Mouse (Mus musculus) MEL (cell line): Measurements from ENCODE around the gene Cbwd1. TPM values are rescaled to one million over a fixed set of nuclear protein-coding genes. Genes with fewer than 3 reads are reported as not detected.

Experiments used
- DNase-seq: peaks from one replicate; pipeline ENCODE4 v3.0.0; 2011; ENCODE audit warnings: low read depth, low spot score
- H3K27ac ChIP-seq: 2 replicates; pipeline ENCODE4 v1.5.1; 2012; ENCODE audit warnings: low read depth, mild to moderate bottlenecking, control low read depth, low read length, moderate library complexity; ENCODE audit not compliant: control insufficient read depth
- H3K27me3 ChIP-seq, 2 experiments: fragments of 150-350 bp in 1 of 2; sonication (generic) in 1 of 2; 2 replicates each; pipeline ENCODE4 v1.6.1; 2012; ENCODE audit warnings: low read length in 2 of 2, mild to moderate bottlenecking in 2 of 2, improper control_type of control experiment in 1 of 2, moderate library complexity in 1 of 2; ENCODE audit not compliant: insufficient read depth in 2 of 2, control insufficient read depth in 1 of 2
- H3K36me3 ChIP-seq, 2 experiments: 2 replicates each; pipeline ENCODE4 v1.6.1; 2012 to 2014; ENCODE audit warnings: low read length in 2 of 2, improper control_type of control experiment in 1 of 2, inconsistent platforms in 1 of 2, mild to moderate bottlenecking in 1 of 2; ENCODE audit not compliant: insufficient read depth in 2 of 2, control insufficient read depth in 1 of 2
- H3K4me1 ChIP-seq, 2 experiments: fragments of 150-350 bp in 1 of 2; sonication (generic) in 1 of 2; 2 replicates each; pipeline ENCODE4 v1.6.1; 2012; ENCODE audit warnings: low read length in 2 of 2, improper control_type of control experiment in 1 of 2, mild to moderate bottlenecking in 1 of 2; ENCODE audit not compliant: insufficient read depth in 2 of 2, control insufficient read depth in 1 of 2
- H3K4me3 ChIP-seq, 2 experiments: fragments of 150-350 bp in 1 of 2; sonication (generic) in 1 of 2; 2 replicates each; pipeline ENCODE4 v1.5.1; 2012; ENCODE audit warnings: low read depth in 2 of 2, low read length in 2 of 2, mild to moderate bottlenecking in 2 of 2, moderate library complexity in 2 of 2, control low read depth in 1 of 2, improper control_type of control experiment in 1 of 2; ENCODE audit not compliant: control insufficient read depth in 1 of 2, insufficient read depth in 1 of 2
- H3K79me2 ChIP-seq: 2 replicates; pipeline ENCODE4 v1.6.1; 2012; ENCODE audit warnings: mild to moderate bottlenecking, low read length, moderate library complexity; ENCODE audit not compliant: control insufficient read depth, poor library complexity, insufficient read depth
- H3K9ac ChIP-seq: 2 replicates; pipeline ENCODE4 v1.6.1; 2012; ENCODE audit warnings: low read depth, mild to moderate bottlenecking, control low read depth, low read length, moderate library complexity; ENCODE audit not compliant: control insufficient read depth, poor library complexity, severe bottlenecking
- H3K9me3 ChIP-seq: fragments of 150-350 bp; sonication (generic); replicated peaks from 2 replicates; pipeline ENCODE4 v1.6.1; 2012; ENCODE audit warnings: mild to moderate bottlenecking, low read length, improper control_type of control experiment, moderate library complexity; ENCODE audit not compliant: insufficient read depth
- BHLHE40 ChIP-seq: IDR thresholded peaks from 2 replicates; pipeline ENCODE4 v1.6.1; 2012; ENCODE audit warnings: low read depth, mild to moderate bottlenecking, inconsistent platforms, low read length, improper control_type of control experiment, borderline replicate concordance
- CHD2 ChIP-seq: IDR thresholded peaks from 2 replicates; pipeline ENCODE4 v1.6.1; 2011; ENCODE audit warnings: low read length, improper control_type of control experiment
- E2F4 ChIP-seq: IDR thresholded peaks from 2 replicates; pipeline ENCODE4 v1.6.1; 2011; ENCODE audit warnings: low read depth, low read length, improper control_type of control experiment, borderline replicate concordance
- ELF1 ChIP-seq: IDR thresholded peaks from 2 replicates; pipeline ENCODE4 v1.6.1; 2014; ENCODE audit warnings: low read depth, mild to moderate bottlenecking, inconsistent platforms, low read length, improper control_type of control experiment, moderate library complexity
- GABPA ChIP-seq: IDR thresholded peaks from 2 replicates; pipeline ENCODE4 v1.6.1; 2012; ENCODE audit warnings: low read depth, mild to moderate bottlenecking, inconsistent platforms, low read length, improper control_type of control experiment, moderate library complexity
- GATA1 ChIP-seq: IDR thresholded peaks from 2 replicates; pipeline ENCODE4 v1.6.1; 2011; ENCODE audit warnings: low read depth, low read length, improper control_type of control experiment
- JUND ChIP-seq: IDR thresholded peaks from 2 replicates; pipeline ENCODE4 v1.6.1; 2011; ENCODE audit warnings: low read depth, mild to moderate bottlenecking, improper control_type of control experiment, low read length
- KAT2A ChIP-seq: conservative IDR thresholded peaks from 2 replicates; pipeline ENCODE4 v1.6.1; 2012; ENCODE audit warnings: low read depth, low read length, improper control_type of control experiment, inconsistent platforms
- MAFK ChIP-seq: IDR thresholded peaks from 2 replicates; pipeline ENCODE4 v1.6.1; 2011; ENCODE audit warnings: low read depth, mild to moderate bottlenecking, low read length, improper control_type of control experiment, borderline replicate concordance
- MAX ChIP-seq: IDR thresholded peaks from 2 replicates; pipeline ENCODE4 v1.6.1; 2011; ENCODE audit warnings: low read length, improper control_type of control experiment
- MEF2A ChIP-seq: IDR thresholded peaks from 2 replicates; pipeline ENCODE4 v1.6.1; 2014; ENCODE audit warnings: low read depth, mild to moderate bottlenecking, inconsistent platforms, low read length, improper control_type of control experiment; ENCODE audit not compliant: poor library complexity, insufficient replicate concordance, severe bottlenecking; ENCODE audit errors: extremely low read depth
- MXI1 ChIP-seq: IDR thresholded peaks from 2 replicates; pipeline ENCODE4 v1.6.1; 2011; ENCODE audit warnings: mild to moderate bottlenecking, low read depth, low read length, improper control_type of control experiment
- POLR2A ChIP-seq, 2 experiments: IDR thresholded peaks; 2 replicates each; pipeline ENCODE4 v1.6.1; 2011 to 2012; ENCODE audit warnings: low read length in 2 of 2, mild to moderate bottlenecking in 2 of 2, control low read depth in 1 of 2, improper control_type of control experiment in 1 of 2, low read depth in 1 of 2, moderate library complexity in 1 of 2; ENCODE audit not compliant: control insufficient read depth in 1 of 2, insufficient read depth in 1 of 2, poor library complexity in 1 of 2
- POLR2AphosphoS2 ChIP-seq: IDR thresholded peaks from 2 replicates; pipeline ENCODE4 v1.6.1; 2011; ENCODE audit warnings: low read length, improper control_type of control experiment
- POLR2AphosphoS5 ChIP-seq: IDR thresholded peaks from 2 replicates; pipeline ENCODE4 v1.6.1; 2012; ENCODE audit warnings: low read depth, borderline replicate concordance, mild to moderate bottlenecking, inconsistent platforms, low read length, moderate library complexity, mixed read lengths
- RAD21 ChIP-seq: IDR thresholded peaks from 2 replicates; pipeline ENCODE4 v1.6.1; 2011; ENCODE audit warnings: mild to moderate bottlenecking, low read depth, low read length, improper control_type of control experiment
- SIN3A ChIP-seq: IDR thresholded peaks from 2 replicates; pipeline ENCODE4 v1.6.1; 2012; ENCODE audit warnings: low read length, improper control_type of control experiment, inconsistent platforms
- TAL1 ChIP-seq: IDR thresholded peaks from 2 replicates; pipeline ENCODE4 v1.6.1; 2012; ENCODE audit warnings: mild to moderate bottlenecking, inconsistent platforms, low read length, moderate library complexity, mixed read lengths
- TBP ChIP-seq: IDR thresholded peaks from 2 replicates; pipeline ENCODE4 v1.8.0; 2011; ENCODE audit warnings: low read depth, low read length, improper control_type of control experiment
- ZNF384 ChIP-seq: IDR thresholded peaks from 2 replicates; pipeline ENCODE4 v1.6.1; 2012; ENCODE audit warnings: low read depth, mild to moderate bottlenecking, inconsistent platforms, low read length, improper control_type of control experiment
- polyA plus RNA-seq, 2 experiments: library from polyadenylated mRNA; stranded (reverse) in 1 of 2; unstranded in 1 of 2; fragments of >175 nt in 1 of 2; fragments of >200 nt in 1 of 2; gene quantifications; 2 replicates each; pipeline versions ENCODE4 v1.2.1 to v1.2.4; 2012; ENCODE audit warnings: low replicate concordance in 2 of 2, low read depth in 1 of 2; ENCODE audit not compliant: insufficient read length in 2 of 2, insufficient read depth in 1 of 2, missing spikeins in 1 of 2
- total RNA-seq: library from RNA; depleted of rRNA; stranded (reverse); fragments of 300-350 nt; gene quantifications from 2 replicates; pipeline ENCODE4 v1.2.3, GENCODE M21; 2012

The Cbwd1 gene
- total and polyA plus RNA-seq, 3 experiments: 14.2 to 24.0 TPM; not detected in 1

DNA sequence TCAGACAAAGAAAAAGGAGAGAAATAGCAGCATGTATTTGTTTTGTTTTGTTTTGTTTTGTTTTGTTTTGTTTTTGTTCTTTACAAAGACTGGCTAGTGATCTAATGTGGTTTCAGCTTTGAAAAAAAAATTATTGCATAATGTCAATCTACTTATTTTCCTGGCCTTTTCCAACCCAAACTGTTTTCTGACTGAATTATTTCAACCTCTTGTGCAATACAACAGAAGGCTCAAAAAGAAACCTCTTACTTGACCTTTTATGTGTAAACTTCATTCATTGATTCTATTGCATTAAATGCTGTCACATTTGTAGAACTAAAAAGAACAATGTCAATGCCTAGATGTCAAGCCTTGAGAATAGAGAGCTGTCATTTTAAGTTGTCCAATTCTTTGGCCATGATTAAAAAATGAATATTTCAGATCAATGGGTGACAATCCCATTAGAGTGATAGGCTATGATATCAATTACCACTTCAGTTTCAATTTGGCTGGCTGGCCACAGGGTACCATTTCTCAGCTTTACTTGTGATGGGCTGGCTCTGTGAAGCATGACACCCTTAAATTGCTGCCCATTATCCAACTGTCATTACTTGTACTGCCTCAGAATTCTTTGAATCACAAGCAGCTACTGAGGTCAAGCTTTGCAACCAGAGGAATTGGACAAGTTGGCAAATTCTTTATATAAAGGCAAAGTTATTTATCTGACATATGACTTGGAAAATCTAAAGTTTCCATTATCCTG, 15.7 kb downstream of the Cbwd1 start:
- H3K27me3 ChIP-seq: no peaks in the 10 kb centered on the region
- H3K27ac ChIP-seq: no peak overlapping the region
- no peaks in the 10 kb centered on the region for H3K79me2 ChIP-seq
- no peak overlapping the region for H3K4me3 ChIP-seq
- H3K4me1 ChIP-seq: no peaks in the 10 kb centered on the region
- peaks cover 0 to 3% of the 10 kb centered on the region in 2 experiments; a peak in 1 of 4 replicates for H3K36me3 ChIP-seq
- no peak overlapping the region for H3K9ac ChIP-seq
- no peaks in the 10 kb centered on the region for H3K9me3 ChIP-seq
- no peak for TF ChIP-seq POLR2A (IDR thresholded peaks at IDR 0.05; ENCODE audit: control insufficient read depth in 1 of 2, insufficient read depth in 1 of 2, low read depth in 1 of 2, low read length in 2 of 2, poor library complexity in 1 of 2)
- TF ChIP-seq MAX: no peak
- no peak for TF ChIP-seq BHLHE40
- no peak for TF ChIP-seq E2F4
- TF ChIP-seq KAT2A: no peak
- TF ChIP-seq CHD2: no peak
- no peak for TF ChIP-seq SIN3A
- no peak for TF ChIP-seq MXI1
- TF ChIP-seq TBP: no peak
- TF ChIP-seq ZNF384: no peak
- no peak for TF ChIP-seq GATA1
- no peak for TF ChIP-seq ELF1
- TF ChIP-seq TAL1: no peak
- TF ChIP-seq RAD21: no peak
- no peak for TF ChIP-seq POLR2AphosphoS2
- TF ChIP-seq JUND: no peak
- no peak for TF ChIP-seq POLR2AphosphoS5
- DNase-seq: no peak

DNA sequence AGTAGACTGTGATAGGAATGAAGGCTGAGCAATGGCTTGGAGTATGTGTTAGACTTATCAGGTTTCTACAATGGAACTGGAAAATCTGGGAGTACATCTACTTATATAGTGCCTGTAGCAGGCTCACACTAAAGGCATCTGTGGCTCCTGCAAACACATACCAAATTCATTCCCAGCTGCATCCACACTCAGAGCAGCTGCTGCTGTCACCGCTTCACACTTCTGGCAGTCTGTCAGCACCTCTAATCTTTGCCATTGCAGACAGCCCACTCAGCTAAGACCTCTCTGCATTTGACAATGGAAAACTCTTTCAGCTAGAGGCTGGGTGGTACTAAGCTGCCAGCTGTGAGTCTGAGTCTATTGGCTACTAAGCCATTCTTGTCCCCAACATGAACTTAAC, 24.3 kb downstream of the Cbwd1 start:
- H3K36me3 ChIP-seq: peaks cover 0 to 3% of the 10 kb centered on the region in 2 experiments; a peak in 1 of 4 replicates
- no peak for TF ChIP-seq MEF2A
- TF ChIP-seq CHD2: no peak
- TF ChIP-seq GABPA: no peak
- no peak for TF ChIP-seq MAFK
- TF ChIP-seq, all 39 proteins: peak for 0
- Histone ChIP-seq H3K27ac (no peak overlapping the region), H3K4me1 (no peaks in the 10 kb centered on the region), H3K9ac (no peak overlapping the region), H3K79me2 (no peaks in the 10 kb centered on the region), H3K4me3 (no peak overlapping the region), H3K9me3 (no peaks in the 10 kb centered on the region), H3K27me3 (no peaks in the 10 kb centered on the region)
- DNase-seq: no peak
